ENCODE assay signal across 8 mouse cellular contexts in the genomic region with DNA sequence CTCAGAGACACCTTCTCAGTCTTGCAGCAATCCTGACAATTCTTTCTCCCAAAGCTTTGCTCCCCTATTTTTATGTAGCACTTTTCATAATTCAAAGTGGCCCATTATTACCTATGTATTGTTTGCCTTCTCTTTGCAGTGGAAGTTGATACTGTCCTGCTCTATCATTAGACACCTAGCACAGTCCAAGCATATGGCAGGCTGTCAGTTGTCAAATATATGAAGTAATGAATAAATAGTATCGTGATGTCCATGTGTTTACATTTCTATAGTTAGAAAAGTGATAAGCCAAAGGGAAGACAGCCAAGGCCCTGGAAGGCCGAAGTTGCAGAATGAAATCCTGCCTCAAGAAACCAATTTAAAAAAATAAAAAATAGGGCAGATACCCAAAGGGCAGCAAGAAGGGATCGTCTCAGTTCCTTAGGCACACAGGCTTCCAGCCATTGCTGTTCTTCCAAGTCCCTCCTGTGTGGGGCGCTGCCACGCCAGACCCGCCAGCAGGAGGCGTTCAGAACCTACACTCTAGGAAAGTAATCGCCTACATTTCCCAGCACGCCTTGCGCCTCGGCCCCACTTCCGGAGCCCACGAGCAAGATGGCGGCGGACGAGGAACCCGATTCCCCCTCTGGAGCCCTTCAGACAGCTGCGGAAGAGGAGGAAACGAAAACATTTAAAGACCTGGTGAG. TPM values are rescaled to one million over a fixed set of nuclear protein-coding genes. Genes with fewer than 3 reads are reported as not detected.
A peak's percentile ranks its signal among the peaks of the same experiment; 100 is the strongest.
DNase-seq lines count a peak whose midpoint lies in the region; ATAC-seq lines count a peak whose summit lies in the region.

A gene (plus strand): TSS at position 565 of the 686 bp plus-strand sequence.

- peak; percentile 86 for ATAC-seq in hindbrain, embryonic 11.5 days (ENCODE audit: low FRiP score)

- H3K4me3 ChIP-seq in hindbrain, embryonic 11.5 days (ENCODE audit: low read depth, low read length), result peak within 1 kb of the TSS; percentile 80

- H3K4me1 ChIP-seq in hindbrain, embryonic 11.5 days (replicated peaks; ENCODE audit: control insufficient read depth, insufficient read depth, low read length), result no peaks in the 10 kb centered on the region

- H3K9ac ChIP-seq in hindbrain, embryonic 11.5 days (ENCODE audit: low read depth, low read length), result peak within 1 kb of the TSS; percentile 74

- no peaks in the 10 kb centered on the region for H3K27me3 ChIP-seq in hindbrain, embryonic 11.5 days (ENCODE audit: control insufficient read depth, insufficient read depth, low read length)

- 6% methylated on average over 19 of the region's 19 CpGs for WGBS in hindbrain, embryonic 11.5 days

- no peaks in the 10 kb centered on the region for H3K9me3 ChIP-seq in hindbrain, embryonic 11.5 days (ENCODE audit: control insufficient read depth, low read length)

- peaks cover 3% of the 10 kb centered on the region; the same call in 1 of the 2 replicates for H3K36me3 ChIP-seq in hindbrain, embryonic 11.5 days (ENCODE audit: control insufficient read depth, insufficient read depth, low read length)

- peak; percentile 93 for DNase-seq in Muller cell, postnatal 12 days (ENCODE audit: inconsistent ontology term)
- DNase-seq in cerebellum, adult 9-11 months, result peak; percentile 93
- peak; percentile 90 to 98 for DNase-seq in frontal cortex, adult 2 months (ENCODE audit: extremely low spot score in 1 of 2, low spot score in 1 of 2)
- DNase-seq in hindbrain, embryonic 11.5 days (ENCODE audit: low spot score), result peak; percentile 98
- peak; percentile 96 to 97 for DNase-seq in layer of hippocampus, postnatal 10 days (ENCODE audit: low spot score in 2 of 2)
- peak; percentile 97 for DNase-seq in lung, postnatal 10 days
- DNase-seq in ovary, postnatal 36 days (ENCODE audit: low spot score), result peak; percentile 90
- DNase-seq in thymus, postnatal 25 days, result peak; percentile 95

- H3K4me2 ChIP-seq in hindbrain, embryonic 11.5 days (replicated peaks; ENCODE audit: low read depth, low read length), result peak within 1 kb of the TSS; percentile 60

- H3K27ac ChIP-seq in hindbrain, embryonic 11.5 days (ENCODE audit: low read depth, low read length), result no peak within 1 kb of the TSS

RNA-seq across cellular contexts. Expression of the gene that starts here (rescaled TPM):
- 76.1 and 81.4 TPM in 2 replicates for polyA plus RNA-seq in frontal cortex, adult 2 months (2012; rRNA removed)
- polyA plus RNA-seq in hindbrain, embryonic 11.5 days (2014; fragmentation: Nextera tagmentation; extraction: Ambion mirVana), result 101 and 102 TPM in 2 replicates
- total RNA-seq in layer of hippocampus, postnatal 10 days (2021), result 10 to 100 TPM; 52.4 to 55.2 TPM
